Mouse (Mus musculus) right cerebral cortex, adult 18-20 months (tissue): ENCODE results near the gene Rxra.

Experiments used
- DNase-seq: peaks from one replicate; pipeline ENCODE4 v3.0.0; 2022; ENCODE audit warnings: mixed read lengths

Rxra gene

DNA sequence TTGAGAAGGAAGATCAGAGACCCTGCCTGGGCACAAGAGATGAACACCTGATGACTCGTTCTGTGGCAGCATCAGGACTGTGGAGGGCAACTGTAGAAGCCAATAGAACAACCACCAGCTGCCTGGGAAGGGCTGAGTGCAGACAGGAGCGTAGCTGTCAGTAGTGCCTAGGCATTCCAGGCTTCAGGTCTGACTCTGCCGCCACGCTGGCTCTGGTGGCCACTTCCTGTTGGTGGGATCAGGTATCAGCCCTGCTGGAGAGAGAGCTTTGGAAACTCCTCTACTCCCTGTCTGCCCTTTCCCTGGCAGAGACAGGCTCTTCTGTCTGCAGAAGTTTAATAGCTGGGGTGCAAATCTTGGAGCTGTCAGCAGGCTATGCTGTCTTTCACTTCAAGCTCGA lies 93.5 kb downstream of the Rxra start:
- no peak for DNase-seq

DNA sequence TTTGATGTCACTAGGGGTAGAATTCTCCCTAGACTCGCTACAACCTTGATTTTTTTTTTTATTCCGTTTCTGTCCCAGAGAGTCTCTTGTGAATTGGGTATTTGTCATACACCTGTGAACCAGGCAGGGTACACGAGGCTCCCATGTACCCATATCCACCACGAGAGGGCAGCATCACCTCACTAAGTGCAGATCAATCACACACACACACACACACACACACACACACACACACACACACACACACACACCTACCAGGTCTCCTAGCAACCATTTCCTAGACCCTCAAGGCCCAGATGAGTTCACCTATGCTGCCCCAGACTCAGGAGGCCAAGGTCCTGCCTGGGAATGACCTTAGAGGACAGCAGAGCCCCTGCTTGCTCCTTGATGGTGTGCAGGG lies 94.0 kb downstream of the Rxra start:
- peak; percentile 63 for DNase-seq

DNA sequence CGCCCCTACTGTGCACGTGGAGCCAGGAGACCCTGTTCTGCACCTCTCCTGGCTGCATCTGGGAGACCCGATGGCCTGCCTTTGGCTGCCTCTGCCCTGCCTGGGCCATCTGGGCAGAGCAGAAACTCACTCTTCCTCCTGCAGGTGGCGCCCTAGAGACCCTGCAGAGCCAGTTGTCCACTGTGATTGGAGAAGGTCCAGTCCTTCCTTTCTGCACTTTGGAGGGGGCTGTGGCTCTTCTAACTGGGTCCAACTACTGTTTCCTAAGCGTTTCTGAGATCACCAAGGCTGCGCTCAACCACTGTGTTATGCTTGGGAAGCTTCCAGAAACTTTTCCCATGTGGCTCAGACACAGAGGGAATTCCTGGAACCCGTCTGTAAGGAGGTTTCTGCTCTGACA lies 95.7 kb downstream of the Rxra start:
- peak; percentile 71 for DNase-seq

DNA sequence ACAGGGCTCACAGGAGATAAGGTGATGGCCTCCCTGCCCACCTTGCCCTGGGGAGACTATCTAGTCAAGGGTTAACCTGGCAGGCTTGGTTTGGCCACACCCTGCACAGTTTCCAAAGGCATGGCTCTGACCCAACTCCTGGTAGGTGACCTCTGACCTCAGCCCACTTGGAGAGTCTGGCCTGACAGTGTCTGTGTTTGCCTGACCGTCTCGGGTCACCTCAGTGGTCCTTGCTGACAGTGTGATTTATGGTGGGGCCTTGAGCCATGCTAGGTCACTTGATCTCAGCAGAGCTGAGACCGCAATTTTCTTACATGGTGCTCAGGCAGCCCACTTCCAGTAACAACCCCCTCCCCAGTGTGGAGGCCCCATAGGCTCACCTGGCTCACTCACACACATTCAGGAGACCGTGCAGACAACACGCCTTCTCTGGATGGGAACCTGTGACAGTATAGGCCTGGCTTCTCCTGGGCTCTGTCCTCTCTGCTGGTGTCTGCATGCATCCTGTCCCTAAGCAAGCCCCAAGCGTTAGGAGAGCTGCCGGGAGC lies 96.7 kb downstream of the Rxra start:
- DNase-seq, result no peak

DNA sequence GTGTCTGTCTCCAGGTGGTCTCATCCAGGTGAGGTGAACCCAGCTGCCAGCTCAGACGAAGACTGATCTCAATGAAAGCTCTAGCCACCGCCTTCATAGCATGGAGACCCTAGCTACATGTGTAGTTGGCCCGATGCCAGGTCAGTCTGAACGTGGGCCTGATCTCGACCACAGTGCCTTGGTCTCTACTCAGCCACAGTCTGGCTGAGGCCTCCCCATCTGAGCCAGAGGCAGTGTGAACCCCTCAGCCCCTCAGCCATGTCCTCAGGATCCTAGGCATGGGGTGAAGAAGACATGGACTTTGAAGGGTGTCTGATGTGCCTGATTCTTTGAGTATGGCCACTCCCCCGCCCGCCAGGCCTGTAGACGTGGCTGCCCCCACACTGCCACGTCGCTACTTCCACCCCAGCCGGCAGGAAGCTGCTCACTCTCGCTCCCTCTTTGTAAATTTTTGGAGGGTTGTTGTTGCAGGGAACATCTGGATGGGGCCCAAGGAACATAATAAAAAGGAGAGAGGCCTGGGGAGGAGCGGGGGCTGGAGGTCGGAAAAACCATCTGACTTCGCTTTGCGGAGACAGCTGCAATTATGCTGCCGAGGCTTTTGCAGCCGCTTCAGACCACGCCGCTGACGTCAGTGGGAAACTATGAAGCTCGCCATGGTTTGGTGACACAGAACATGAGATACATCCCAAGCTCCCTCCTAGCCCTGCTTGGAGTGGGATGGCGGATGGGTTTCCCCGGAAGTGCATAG lies 97.9 kb downstream of the Rxra start:
- no peak for DNase-seq

DNA sequence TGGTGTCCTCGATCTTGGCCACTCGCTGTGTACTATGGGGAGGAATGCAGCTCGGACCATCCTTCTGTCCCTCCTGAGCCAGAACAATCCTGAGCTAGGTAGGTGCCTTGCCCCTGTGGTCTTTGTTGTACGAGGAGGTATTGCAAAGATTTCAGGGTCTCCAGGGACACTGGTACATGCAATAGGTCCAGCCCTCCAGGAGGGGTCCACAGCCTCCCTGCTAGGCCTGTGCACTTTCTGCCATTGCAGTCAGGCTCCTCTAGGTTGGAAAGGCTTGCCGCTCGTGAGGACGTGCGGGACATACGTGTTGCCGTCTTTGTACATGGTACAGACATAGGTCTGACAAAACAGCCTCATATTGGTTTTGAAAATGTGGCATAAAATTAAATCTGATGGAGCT lies 98.8 kb downstream of the Rxra start:
- no peak for DNase-seq

DNA sequence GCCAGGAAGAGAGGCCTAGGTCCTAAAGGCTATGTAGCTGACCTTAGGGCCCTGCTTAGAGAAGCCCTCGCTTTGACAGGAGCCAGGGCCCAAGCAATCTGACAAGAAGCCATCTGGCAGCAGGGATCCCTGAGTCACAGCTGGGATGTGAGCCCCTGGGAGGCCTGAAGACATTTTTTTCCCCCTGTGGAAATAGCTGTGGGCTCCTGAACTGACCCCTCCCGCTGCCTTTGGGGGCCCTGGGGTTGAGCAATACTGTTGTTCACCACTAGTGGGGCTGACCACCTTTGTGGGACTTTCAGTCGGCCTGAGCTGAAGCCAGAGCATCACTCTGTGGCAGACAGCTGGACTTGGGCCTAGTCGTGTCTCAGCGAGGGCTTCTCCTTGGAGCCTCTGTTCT lies 99.4 kb downstream of the Rxra start:
- DNase-seq, result no peak

GRCm38 (mm10) chr2:27777756-27778155 lies 101.5 kb downstream of the Rxra start:
- no peak for DNase-seq

DNA sequence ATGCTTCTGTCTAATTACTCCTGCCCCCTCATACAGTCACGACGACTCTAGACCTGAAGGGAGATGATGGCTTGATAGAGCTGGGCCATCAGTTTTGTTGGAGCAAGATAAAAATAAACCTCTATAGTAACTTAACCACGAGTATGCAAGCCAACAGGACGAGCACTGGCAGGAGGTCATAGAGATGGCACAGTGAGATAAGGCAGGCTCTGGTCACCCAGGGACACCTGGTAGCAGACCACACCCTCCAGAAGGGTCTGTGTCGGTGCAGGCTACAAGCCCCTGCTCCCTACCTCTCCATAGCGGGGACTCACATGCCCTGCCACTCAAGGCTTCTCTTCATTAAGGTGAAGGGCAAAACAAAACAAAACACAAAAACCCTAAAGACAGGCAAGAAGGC lies 102.0 kb downstream of the Rxra start:
- DNase-seq, result no peak

GRCm38 (mm10) chr2:27779291-27779866 lies 103.1 kb downstream of the Rxra start:
- DNase-seq, result no peak

DNA sequence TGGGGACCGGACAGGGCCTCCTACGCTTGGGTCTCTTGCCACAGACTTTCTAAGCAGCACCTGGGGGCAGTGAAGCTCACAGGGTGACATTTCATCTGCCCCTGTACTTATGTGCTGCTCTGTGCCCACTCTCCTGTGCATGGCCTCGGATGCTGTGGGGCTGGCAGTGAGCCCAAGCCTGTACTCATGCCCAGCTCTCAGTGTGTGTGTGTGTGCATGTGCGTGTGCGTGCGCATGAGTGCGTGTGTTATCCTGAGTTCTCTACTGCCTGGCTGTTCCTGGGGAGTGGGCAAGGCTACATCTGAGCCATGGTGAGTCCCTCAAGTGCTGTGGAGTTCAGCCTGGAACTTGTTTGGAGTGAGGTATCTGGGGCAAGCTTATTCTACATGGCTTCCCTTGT lies 103.9 kb downstream of the Rxra start:
- no peak for DNase-seq

DNA sequence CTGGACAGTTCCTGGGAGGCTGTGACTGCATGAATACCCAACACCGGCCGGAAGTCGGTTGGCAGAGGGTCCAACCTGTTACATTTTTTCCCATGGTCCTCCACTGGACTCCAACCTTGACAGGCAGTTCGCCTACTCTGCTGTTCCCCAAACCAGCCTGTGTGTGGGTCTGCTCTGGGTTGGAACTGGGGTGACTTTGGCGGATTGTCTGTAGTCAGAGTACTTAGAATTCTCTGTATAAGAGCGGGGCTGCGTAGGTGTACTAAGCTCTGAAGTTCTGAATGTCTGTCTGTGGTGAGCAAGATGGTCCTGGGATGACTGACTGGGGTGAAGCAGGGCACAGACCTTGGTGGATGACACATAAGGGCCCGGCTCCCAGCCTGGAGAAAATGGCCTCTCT lies 109.1 kb downstream of the Rxra start:
- DNase-seq, result peak; percentile 31

DNA sequence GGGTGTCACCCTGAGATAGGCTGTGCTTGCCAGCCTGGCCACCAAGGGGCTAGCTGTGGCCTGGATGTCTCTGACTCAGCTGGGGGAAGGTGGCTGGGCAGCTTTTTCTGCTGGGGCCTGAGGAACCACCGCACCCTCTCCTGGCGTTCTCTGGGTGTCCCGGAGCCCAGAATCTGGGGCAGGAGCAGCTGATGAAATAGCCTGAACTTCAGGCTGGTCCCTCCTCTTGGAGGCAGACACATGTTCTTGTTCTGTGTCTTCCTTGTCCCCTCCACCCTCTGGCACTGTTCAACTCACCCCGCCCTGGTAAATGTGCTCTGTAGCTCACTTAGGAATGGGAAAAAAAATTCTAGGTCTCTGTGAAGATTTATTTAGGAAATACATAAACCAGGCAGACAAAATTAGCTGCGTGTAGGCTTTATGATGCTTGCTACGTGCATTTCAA lies 109.8 kb downstream of the Rxra start:
- peak; percentile 48 for DNase-seq

- no peak for DNase-seq
Measured at GRCm38 (mm10) chr2:27791571-27791970, 115.3 kb downstream of the Rxra start.

GRCm38 (mm10) chr2:27799018-27799417 lies 122.8 kb downstream of the Rxra start:
- no peak for DNase-seq

- no peak for DNase-seq
Measured at GRCm38 (mm10) chr2:27801041-27801440, 124.8 kb downstream of the Rxra start.

- peak; percentile 58 for DNase-seq
Measured at GRCm38 (mm10) chr2:27802493-27802892, 126.3 kb downstream of the Rxra start.

GRCm38 (mm10) chr2:27806691-27807090 lies 130.5 kb downstream of the Rxra start:
- no peak for DNase-seq

DNA sequence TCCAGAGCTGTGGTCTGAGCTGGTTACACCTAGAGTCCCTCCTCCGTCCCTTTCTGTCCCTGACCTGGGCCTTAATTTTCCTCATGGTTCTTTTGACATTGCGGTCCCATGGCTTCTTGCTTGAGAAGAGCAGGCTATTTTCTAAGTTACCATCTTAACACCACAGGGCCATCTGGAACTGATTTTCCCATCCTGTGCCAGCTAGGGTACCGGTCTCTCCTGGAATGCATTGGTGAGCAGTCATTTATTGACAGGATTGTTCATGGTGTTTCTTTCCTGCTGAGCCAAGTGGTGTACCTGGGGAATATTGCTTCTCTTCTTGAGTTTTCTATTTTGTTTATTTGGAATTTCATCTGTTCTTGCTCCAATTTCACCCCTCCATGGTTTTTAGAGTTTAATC lies 131.4 kb downstream of the Rxra start:
- DNase-seq, result no peak

DNA sequence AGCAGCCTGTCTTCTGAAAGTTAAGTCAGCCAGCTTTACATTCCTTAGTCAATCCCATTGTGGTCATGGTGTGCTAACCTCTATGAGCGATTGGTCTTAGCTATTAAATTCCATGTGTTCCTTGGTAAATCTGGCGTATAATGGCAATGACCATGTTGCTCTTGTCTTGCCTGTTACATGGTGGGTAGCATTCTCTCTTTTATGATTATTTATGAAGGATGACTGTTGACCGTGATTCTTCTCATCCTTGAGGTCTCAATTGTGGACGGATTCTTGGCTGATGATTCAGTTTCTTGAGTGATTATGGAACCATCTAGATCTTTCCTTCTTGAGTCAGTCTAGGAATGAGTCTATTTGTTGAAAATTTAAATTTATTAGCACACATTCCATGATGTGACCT lies 133.7 kb downstream of the Rxra start:
- no peak for DNase-seq
